Mouse (Mus musculus): ENCODE data around the gene Ift88. TPM values are rescaled to one million over a fixed set of nuclear protein-coding genes. Genes with fewer than 3 reads are reported as not detected.

Gene Ift88
- polyA plus RNA-seq, 1 experiment, result 17.4 TPM

DNA sequence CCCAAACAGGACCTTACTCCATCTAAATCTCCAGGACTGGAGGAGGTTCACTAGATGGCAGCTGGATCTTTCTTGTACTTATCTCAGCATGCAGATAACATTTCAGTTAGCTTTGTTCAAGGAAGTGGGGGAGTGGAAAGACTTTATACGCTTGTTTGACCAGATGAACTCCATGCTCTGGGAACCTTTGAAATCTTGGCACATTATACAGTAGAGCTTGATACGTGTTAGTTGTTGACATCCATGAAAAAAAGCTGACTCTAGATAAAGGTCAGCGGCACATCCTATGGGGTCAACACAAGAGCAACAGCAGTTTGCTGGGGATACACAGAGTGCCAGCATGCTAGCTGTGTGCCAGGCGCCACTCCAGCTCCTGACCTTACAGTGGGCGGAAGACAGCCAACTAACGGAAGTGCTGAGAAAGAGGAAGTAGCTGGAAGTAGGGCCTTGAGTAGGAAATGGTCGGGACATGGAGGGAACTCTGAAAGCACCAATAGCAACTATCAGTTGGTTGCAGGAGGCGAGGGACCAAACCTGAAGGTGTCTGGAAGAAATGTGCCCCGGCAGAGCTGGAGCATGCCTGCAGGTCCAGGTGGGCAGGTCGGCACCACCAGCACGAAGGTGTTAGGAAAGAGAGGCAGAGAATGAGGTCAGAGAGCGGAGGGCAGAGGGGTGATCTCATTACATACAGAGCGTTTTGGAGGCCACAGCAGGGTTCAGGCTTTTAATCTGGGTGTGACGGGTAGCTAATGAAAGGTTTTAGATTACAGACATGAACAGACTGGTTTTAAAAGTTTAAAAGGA lies 36.9 kb upstream of the Ift88 start:
- Histone ChIP-seq H3K27me3 (ENCODE audit: control insufficient read depth, insufficient read depth, low read length, poor library complexity, severe bottlenecking) (no peaks in the 10 kb centered on the region), H3K9ac (ENCODE audit: low read depth, poor library complexity, severe bottlenecking) (no peak overlapping the region), H3K9me3 (replicated peaks; ENCODE audit: control insufficient read depth, insufficient read depth, low read length, poor library complexity, severe bottlenecking) (no peaks in the 10 kb centered on the region), H3K4me3 (ENCODE audit: low read depth, low read length) (no peak overlapping the region), H3K4me1 (ENCODE audit: control insufficient read depth, insufficient read depth, low read length) (no peaks in the 10 kb centered on the region), H3K27ac (ENCODE audit: insufficient read depth, low read length) (no peak overlapping the region), H3K36me3 (ENCODE audit: control insufficient read depth, insufficient read depth, low read length, poor library complexity, severe bottlenecking) (no peaks in the 10 kb centered on the region)
- TF ChIP-seq POLR2A (IDR thresholded peaks at IDR 0.05; ENCODE audit: insufficient read depth, low read length), result no peak
- TF ChIP-seq EP300 (IDR thresholded peaks at IDR 0.05; ENCODE audit: insufficient read depth, low read depth, low read length), result no peak
- no peak for TF ChIP-seq CTCF (IDR thresholded peaks at IDR 0.05; ENCODE audit: low read depth, low read length)

DNA sequence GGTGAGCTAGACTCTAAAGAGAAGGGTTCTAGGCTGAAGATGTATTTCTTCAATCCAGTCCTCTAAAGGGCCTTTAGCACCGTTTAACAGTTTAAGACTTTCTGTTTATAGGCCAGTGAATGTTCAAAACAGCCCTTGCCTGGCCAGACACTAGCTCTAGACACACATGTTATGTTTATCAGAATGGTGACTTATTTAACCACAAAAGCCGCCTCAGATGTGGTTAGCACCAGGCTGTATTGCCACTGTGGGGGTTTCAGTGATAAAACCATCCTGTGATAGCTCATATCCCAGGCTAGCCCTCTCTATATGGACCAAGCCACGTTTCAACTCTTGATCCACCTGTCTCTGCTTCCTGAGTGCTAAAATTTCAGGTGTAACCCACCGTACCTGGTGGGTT lies 32.2 kb upstream of the Ift88 start:
- TF ChIP-seq POLR2A (IDR thresholded peaks at IDR 0.05; ENCODE audit: insufficient read depth, low read length), result no peak
- no peak for TF ChIP-seq CTCF (IDR thresholded peaks at IDR 0.05; ENCODE audit: low read depth, low read length)
- no peak for TF ChIP-seq EP300 (IDR thresholded peaks at IDR 0.05; ENCODE audit: insufficient read depth, low read depth, low read length)
- Histone ChIP-seq H3K9ac (ENCODE audit: low read depth, poor library complexity, severe bottlenecking) (no peak overlapping the region), H3K36me3 (ENCODE audit: control insufficient read depth, insufficient read depth, low read length, poor library complexity, severe bottlenecking) (no peaks in the 10 kb centered on the region)

DNA sequence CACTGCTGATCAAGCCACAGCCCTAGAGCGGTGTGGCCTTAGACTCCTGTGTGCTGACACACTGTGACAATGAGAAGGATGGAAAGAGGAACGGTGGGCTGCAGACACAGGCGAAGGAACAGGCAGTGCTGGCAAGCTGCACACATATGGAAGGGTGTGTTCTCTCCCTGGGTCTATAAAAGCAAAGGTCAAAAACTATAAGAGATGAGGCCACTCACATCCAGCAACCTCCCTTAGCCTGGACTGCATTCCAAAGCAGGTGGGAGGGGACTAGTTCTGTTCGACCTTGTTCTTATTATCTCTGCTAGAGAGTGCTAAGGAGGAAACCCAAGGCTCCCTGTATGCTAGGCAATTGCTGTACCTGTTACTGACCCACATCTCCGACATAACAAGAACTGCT lies 31.6 kb upstream of the Ift88 start:
- no peaks in the 10 kb centered on the region for H3K9me3 ChIP-seq (replicated peaks; ENCODE audit: control insufficient read depth, insufficient read depth, low read length, poor library complexity, severe bottlenecking)
- no peak overlapping the region for H3K27ac ChIP-seq (ENCODE audit: insufficient read depth, low read length)
- H3K27me3 ChIP-seq (ENCODE audit: control insufficient read depth, insufficient read depth, low read length, poor library complexity, severe bottlenecking), result no peaks in the 10 kb centered on the region
- TF ChIP-seq CTCF (IDR thresholded peaks at IDR 0.05; ENCODE audit: low read depth, low read length) (no peak), EP300 (IDR thresholded peaks at IDR 0.05; ENCODE audit: insufficient read depth, low read depth, low read length) (no peak), POLR2A (IDR thresholded peaks at IDR 0.05; ENCODE audit: insufficient read depth, low read length) (no peak)
- no peaks in the 10 kb centered on the region for H3K4me1 ChIP-seq (ENCODE audit: control insufficient read depth, insufficient read depth, low read length)
- no peaks in the 10 kb centered on the region for H3K36me3 ChIP-seq (ENCODE audit: control insufficient read depth, insufficient read depth, low read length, poor library complexity, severe bottlenecking)
- no peak overlapping the region for H3K9ac ChIP-seq (ENCODE audit: low read depth, poor library complexity, severe bottlenecking)
- H3K4me3 ChIP-seq (ENCODE audit: low read depth, low read length), result no peak overlapping the region

More for the DNA sequence above, 32.2 kb upstream of the Ift88 start:
- Histone ChIP-seq H3K4me3 (ENCODE audit: low read depth, low read length) (no peak overlapping the region), H3K27ac (ENCODE audit: insufficient read depth, low read length) (no peak overlapping the region), H3K9me3 (replicated peaks; ENCODE audit: control insufficient read depth, insufficient read depth, low read length, poor library complexity, severe bottlenecking) (no peaks in the 10 kb centered on the region), H3K27me3 (ENCODE audit: control insufficient read depth, insufficient read depth, low read length, poor library complexity, severe bottlenecking) (no peaks in the 10 kb centered on the region), H3K4me1 (ENCODE audit: control insufficient read depth, insufficient read depth, low read length) (no peaks in the 10 kb centered on the region)

DNA sequence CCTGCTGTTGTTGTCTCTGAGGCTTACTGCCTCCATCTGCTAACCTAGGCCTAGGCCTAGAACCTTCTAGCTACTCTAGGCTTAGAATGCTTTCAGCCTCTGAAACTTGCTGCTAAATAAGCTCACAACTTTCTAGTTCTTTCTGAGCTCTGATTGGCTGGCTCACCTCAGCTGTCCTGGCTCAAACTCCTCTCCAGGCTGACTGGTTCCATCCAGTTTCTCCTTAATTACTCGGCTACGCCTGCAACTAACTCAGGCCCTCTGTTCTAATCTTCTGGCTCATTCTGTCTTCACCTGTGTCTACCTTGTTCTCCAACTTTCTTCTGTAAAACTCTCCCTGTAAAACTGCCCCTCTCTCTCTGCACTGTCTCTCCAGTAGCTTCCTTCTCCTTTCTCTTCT lies 28.4 kb upstream of the Ift88 start:
- no peak overlapping the region for H3K4me3 ChIP-seq (ENCODE audit: low read depth, low read length)
- no peak overlapping the region for H3K27ac ChIP-seq (ENCODE audit: insufficient read depth, low read length)
- no peak for TF ChIP-seq EP300 (IDR thresholded peaks at IDR 0.05; ENCODE audit: insufficient read depth, low read depth, low read length)
- TF ChIP-seq CTCF (IDR thresholded peaks at IDR 0.05; ENCODE audit: low read depth, low read length), result no peak
- no peak for TF ChIP-seq POLR2A (IDR thresholded peaks at IDR 0.05; ENCODE audit: insufficient read depth, low read length)

DNA sequence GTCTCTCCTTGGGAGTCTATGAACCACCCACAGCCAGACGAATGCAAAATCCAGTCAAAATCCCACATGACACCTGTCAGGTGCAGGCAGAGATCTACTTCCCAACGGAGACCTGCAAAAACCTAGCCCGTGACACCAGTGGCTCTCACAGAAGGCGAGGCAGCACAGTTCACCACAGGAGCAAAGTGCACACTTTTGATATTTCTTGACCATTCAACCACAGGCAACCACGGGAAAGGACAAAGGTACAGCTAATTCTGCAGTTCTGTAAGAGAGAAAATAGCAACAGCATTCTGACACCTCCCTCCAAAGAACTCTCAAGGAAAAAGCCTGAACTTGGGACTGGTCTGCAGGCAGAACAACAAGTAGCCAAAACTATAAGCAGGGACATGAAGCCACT lies 26.6 kb upstream of the Ift88 start:
- Histone ChIP-seq H3K4me3 (ENCODE audit: low read depth, low read length) (no peak overlapping the region), H3K27ac (ENCODE audit: insufficient read depth, low read length) (no peak overlapping the region), H3K36me3 (ENCODE audit: control insufficient read depth, insufficient read depth, low read length, poor library complexity, severe bottlenecking) (no peaks in the 10 kb centered on the region), H3K9ac (ENCODE audit: low read depth, poor library complexity, severe bottlenecking) (no peak overlapping the region), H3K9me3 (replicated peaks; ENCODE audit: control insufficient read depth, insufficient read depth, low read length, poor library complexity, severe bottlenecking) (no peaks in the 10 kb centered on the region), H3K4me1 (ENCODE audit: control insufficient read depth, insufficient read depth, low read length) (no peaks in the 10 kb centered on the region), H3K27me3 (ENCODE audit: control insufficient read depth, insufficient read depth, low read length, poor library complexity, severe bottlenecking) (no peaks in the 10 kb centered on the region; the same call in 1 of the 2 replicates)
- TF ChIP-seq EP300 (IDR thresholded peaks at IDR 0.05; ENCODE audit: insufficient read depth, low read depth, low read length) (no peak), CTCF (IDR thresholded peaks at IDR 0.05; ENCODE audit: low read depth, low read length) (no peak), POLR2A (IDR thresholded peaks at IDR 0.05; ENCODE audit: insufficient read depth, low read length) (no peak)

More for the DNA sequence above, 28.4 kb upstream of the Ift88 start:
- Histone ChIP-seq H3K36me3 (ENCODE audit: control insufficient read depth, insufficient read depth, low read length, poor library complexity, severe bottlenecking) (no peaks in the 10 kb centered on the region), H3K9me3 (replicated peaks; ENCODE audit: control insufficient read depth, insufficient read depth, low read length, poor library complexity, severe bottlenecking) (no peaks in the 10 kb centered on the region), H3K4me1 (ENCODE audit: control insufficient read depth, insufficient read depth, low read length) (no peaks in the 10 kb centered on the region), H3K9ac (ENCODE audit: low read depth, poor library complexity, severe bottlenecking) (no peak overlapping the region), H3K27me3 (ENCODE audit: control insufficient read depth, insufficient read depth, low read length, poor library complexity, severe bottlenecking) (no peaks in the 10 kb centered on the region; the same call in 1 of the 2 replicates)

DNA sequence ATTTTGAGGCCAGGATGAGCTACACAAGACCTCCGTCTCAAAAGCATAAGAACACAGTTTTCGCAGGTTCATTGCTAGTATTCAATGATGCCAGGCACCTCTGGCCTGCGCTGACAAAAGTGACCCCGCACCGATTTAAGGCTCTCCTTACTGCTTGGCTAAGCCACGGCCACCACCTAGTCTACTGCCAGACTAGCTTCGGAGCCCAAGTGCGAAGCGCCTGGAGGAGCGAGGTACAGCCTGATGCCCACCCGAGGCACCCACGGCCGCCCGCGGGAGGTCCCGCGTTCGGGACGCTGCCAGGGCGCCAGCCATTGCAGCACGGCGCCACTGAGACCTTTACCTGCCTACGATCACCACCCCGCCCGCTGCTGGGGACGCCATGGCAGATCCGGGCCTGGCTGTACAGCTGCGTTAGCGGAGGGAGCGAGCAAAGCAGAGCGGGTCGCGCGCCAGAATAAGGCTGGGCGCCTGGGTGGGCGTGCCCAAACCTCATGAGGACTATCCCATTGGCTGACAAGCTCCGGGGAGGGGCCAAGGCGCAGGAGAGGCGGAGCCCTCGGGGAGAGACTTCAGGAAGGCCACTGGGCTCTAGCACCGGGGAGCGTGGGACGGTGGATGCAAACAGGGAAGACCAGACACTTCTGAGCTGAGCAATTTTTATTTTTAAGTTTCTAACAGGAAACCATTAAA lies 25.7 kb upstream of the Ift88 start, which contains the start of gene Cryl1:
Cryl1 (minus strand) TSS at position 465 of the 693 bp plus-strand sequence.
- peak within 1 kb of the TSS; percentile 30 for H3K9ac ChIP-seq (ENCODE audit: low read depth, poor library complexity, severe bottlenecking)
- H3K36me3 ChIP-seq (ENCODE audit: control insufficient read depth, insufficient read depth, low read length, poor library complexity, severe bottlenecking), result no peaks in the 10 kb centered on the region
- H3K27me3 ChIP-seq (ENCODE audit: control insufficient read depth, insufficient read depth, low read length, poor library complexity, severe bottlenecking), result no peaks in the 10 kb centered on the region; the same call in 1 of the 2 replicates
- no peak within 1 kb of the TSS for H3K27ac ChIP-seq (ENCODE audit: insufficient read depth, low read length)
- peak within 1 kb of the TSS; percentile 35 for H3K4me3 ChIP-seq (ENCODE audit: low read depth, low read length)
- no peaks in the 10 kb centered on the region for H3K4me1 ChIP-seq (ENCODE audit: control insufficient read depth, insufficient read depth, low read length)
- no peaks in the 10 kb centered on the region for H3K9me3 ChIP-seq (replicated peaks; ENCODE audit: control insufficient read depth, insufficient read depth, low read length, poor library complexity, severe bottlenecking)
- TF ChIP-seq POLR2A (IDR thresholded peaks at IDR 0.05; ENCODE audit: insufficient read depth, low read length) (peak; percentile 41), EP300 (IDR thresholded peaks at IDR 0.05; ENCODE audit: insufficient read depth, low read depth, low read length) (no peak), CTCF (IDR thresholded peaks at IDR 0.05; ENCODE audit: low read depth, low read length) (no peak)

All from ES-Bruce4 (cell line).